Mouse (Mus musculus) liver, adult 2 months (tissue): ENCODE measurements around the gene Ap4e1.

ENCODE experiments used
- CTCF ChIP-seq: fragments of 200-500 bp; IDR thresholded peaks from 2 replicates; pipeline ENCODE4 v1.5.1; 2011; ENCODE audit warnings: low read depth, low read length, control low read depth
- POLR2A ChIP-seq: fragments of 200-500 bp; IDR thresholded peaks from 2 replicates; pipeline ENCODE4 v1.6.1; 2011; ENCODE audit warnings: low read length, control low read depth; ENCODE audit not compliant: insufficient read depth; ENCODE audit errors: extremely low read depth

DNA sequence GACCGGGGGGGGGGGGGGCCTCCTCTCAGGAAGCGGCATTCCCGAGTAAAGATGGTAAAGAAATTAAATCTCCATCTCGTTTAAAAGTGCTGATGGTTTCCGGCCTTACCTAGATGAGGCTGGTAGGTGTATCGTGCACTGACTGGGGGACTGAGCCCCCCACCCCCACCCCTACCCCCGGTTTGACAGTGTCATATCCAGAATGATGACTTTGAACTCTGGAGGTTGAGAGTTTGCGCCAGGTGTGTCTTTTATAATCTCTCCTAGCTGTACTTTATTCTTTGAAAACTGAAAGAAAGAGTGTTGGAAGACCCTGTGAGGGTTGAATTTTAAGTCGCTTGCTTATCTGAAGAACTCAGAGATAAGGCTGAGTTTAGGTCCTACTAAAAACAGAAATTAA is 62.4 kb downstream of the Ap4e1 start:
- TF ChIP-seq CTCF = no peak
- no peak for TF ChIP-seq POLR2A
